Mouse (Mus musculus): Measurements from ENCODE around the gene Cenpm. TPM values are rescaled to one million over a fixed set of nuclear protein-coding genes. Genes with fewer than 3 reads are reported as not detected.

Gene Cenpm
- total RNA-seq, 2 experiments from 2014 or later: 11.6 to 50.7 TPM

DNA sequence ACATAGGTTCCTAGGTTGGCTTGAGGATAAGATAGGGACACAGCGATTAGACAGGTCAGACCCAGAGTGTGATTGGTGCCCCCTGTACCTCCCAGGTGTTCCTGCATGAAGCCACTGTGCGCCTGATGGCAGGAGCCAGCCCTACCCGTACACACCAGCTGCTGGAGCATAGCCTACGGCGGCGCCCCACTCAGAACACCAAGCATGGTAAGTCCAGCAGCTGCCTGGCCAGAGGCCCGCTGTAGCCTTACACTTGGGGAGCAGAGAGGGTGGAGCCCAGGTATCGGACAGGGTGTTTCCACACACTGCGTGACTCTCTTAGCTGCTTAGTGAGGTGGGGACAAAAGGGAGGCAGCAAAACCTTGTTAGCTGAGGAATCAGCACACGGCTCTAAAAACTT lies 41.5 kb downstream of the Cenpm start:
- no peak for ATAC-seq (replicated peaks; ENCODE audit: low FRiP score, poor library complexity, severe bottlenecking)

GRCm38 (mm10) chr15:82202086-82202485 lies 42.5 kb downstream of the Cenpm start:
- no peak for ATAC-seq (replicated peaks; ENCODE audit: low FRiP score, poor library complexity, severe bottlenecking)

DNA sequence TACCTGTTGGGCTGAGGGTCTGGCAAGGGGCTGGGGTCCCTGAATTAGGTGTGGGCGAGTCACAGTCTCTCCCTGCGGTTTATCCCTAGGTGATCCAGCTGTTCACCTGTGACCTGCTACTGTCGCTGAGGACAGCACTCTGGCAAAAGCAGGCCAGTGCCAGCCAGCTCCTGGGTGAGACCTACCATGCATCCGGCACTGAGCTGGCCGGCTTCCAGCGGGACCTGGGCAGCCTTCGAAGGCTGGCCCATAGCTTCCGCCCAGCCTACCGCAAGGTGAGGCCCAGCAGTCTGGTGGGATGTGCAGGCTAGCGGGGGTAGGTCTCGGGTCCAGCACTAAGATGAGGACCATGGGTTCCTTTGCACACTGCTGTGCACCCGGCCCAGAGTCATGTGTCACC lies 45.0 kb downstream of the Cenpm start:
- no peak for ATAC-seq (replicated peaks; ENCODE audit: low FRiP score, poor library complexity, severe bottlenecking)

DNA sequence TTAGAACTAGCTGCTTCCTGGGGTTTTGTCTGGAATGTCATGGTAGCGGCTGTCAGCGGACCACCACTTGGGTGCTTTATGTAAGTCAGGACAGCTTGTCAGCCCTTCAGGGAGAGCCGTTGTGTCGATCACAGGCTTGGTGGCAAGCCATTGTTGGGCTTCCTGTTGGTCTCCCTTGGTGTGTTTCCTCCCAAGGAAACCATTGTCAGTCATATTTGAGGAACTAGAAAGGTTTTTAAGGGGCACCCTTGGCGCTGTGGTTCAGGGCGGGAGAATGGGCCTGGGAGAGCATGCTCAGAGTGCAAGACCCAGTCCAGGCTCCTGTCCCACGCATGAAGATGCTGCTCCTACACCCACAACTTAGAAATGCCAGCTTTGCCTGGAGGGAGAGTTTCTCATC lies 46.2 kb downstream of the Cenpm start:
- ATAC-seq (replicated peaks; ENCODE audit: low FRiP score, poor library complexity, severe bottlenecking): no peak

DNA sequence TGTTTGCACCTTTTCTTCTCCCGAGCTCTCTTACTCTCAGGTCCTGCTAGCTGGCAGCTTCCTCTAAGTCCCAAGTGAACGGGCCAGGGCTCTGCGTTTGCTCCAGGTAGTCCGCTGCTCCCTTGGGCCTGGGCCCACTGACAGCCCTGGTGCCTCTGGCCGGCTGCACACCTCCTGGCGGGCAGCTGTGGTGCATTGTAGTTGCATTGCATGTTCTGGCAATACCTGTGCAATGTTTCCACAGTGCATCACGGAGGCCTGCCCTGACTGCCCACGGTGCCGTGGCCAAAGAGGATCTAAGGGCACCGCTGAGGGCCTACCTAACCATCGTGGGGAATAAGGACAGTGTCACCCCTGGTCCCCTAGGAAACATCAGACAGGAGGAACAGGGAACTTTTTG lies 46.6 kb downstream of the Cenpm start:
- no peak for ATAC-seq (replicated peaks; ENCODE audit: low FRiP score, poor library complexity, severe bottlenecking)

DNA sequence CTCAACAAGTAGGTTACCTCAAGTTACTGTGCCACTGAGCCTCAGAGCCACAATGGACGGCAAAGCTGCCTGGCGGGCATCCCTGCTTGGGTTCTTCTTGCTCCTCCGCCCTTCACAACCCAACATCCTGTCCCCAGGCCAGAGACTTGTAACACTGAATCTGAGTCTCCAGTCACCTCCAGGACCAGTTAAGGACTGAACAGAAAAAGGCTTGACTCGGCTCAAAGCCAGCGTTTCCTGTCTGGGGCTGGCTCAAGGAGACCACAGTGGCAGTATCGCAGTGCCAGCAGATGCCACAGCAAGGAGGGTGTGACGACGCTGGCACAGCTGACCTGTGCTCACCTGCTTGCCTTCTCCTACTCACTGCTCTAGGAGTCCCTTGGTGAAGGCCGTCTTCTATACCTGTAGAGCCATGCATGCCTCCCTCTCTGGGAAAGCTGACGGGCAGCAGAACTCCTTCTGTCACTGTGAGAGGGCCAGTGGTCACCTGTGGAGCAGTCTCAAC lies 47.2 kb downstream of the Cenpm start:
- no peak for ATAC-seq (replicated peaks; ENCODE audit: low FRiP score, poor library complexity, severe bottlenecking)

- ATAC-seq (replicated peaks; ENCODE audit: low FRiP score, poor library complexity, severe bottlenecking): no peak
These were observed 48.2 kb downstream of the Cenpm start for GRCm38 (mm10) chr15:82196300-82196699.

DNA sequence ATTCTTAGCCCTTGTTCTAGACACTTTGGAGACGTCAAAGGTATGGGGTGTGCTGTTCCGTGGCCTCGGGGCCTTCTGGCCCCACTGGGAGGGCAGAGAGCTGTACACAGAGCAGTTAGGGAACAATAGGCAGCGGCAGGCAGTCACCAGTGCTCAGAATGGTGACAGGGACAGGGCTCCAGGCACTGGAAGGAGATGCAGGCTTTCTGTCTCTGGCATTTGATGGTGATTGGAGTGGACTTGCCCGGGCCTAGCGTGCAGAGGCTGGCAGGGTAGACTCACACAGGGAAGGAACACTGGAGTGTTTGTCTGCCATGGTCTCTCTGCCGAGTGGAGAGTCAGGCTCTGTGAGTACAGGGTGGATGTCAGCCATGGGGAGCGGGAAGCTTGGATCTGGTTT lies 51.9 kb downstream of the Cenpm start:
- no peak for ATAC-seq (replicated peaks; ENCODE audit: low FRiP score, poor library complexity, severe bottlenecking)

- no peak for ATAC-seq (replicated peaks; ENCODE audit: low FRiP score, poor library complexity, severe bottlenecking)
These were observed 55.9 kb downstream of the Cenpm start for GRCm38 (mm10) chr15:82188481-82189240.

GRCm38 (mm10) chr15:82187924-82188323 lies 56.6 kb downstream of the Cenpm start:
- ATAC-seq (replicated peaks; ENCODE audit: low FRiP score, poor library complexity, severe bottlenecking): no peak

DNA sequence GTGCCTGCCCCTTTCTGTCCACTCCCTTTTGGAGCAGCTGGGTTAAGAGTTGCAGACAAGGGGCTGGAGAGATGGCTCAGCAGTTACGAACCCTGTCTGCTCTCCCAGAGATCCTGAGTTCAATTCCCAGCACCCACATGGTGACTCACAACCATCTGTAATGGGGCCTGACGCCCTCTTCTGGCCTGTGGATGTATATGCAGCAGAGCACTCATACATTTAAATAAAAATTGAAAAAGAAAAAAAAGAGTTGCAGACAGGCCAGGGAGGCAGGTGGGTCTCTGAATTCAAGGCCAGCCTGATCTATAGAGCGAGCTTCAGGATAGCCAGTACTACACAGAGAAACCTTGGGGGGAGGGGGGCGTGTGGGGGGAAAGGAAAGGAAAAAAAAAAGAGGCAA lies 57.1 kb downstream of the Cenpm start:
- no peak for ATAC-seq (replicated peaks; ENCODE audit: low FRiP score, poor library complexity, severe bottlenecking)

- 0 out of 2 replicates have a peak, but pooled peaks have one; percentile 8 for ATAC-seq (replicated peaks; ENCODE audit: low FRiP score, poor library complexity, severe bottlenecking)
These were observed 57.6 kb downstream of the Cenpm start for GRCm38 (mm10) chr15:82186931-82187330.

DNA sequence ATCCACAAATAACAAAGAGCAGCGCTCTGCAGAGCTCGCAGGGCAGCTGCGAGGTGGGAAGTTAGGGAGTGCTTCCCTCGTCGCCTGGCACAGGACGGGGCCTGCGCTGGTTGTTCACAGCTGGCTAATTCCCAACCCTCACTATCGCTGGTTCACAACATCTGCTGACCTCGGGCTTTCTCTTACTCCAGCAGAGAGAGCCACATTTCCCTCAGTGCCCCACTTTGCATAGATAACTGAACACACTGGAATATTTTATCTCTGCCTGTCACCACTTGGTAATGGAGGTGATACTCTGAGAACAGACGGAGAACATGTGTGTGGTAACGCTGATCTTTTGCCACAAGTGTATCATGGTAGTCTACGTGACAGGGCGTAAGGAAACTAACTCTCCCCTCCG lies 58.4 kb downstream of the Cenpm start:
- ATAC-seq (replicated peaks; ENCODE audit: low FRiP score, poor library complexity, severe bottlenecking): peak; percentile 64

- ATAC-seq (replicated peaks; ENCODE audit: low FRiP score, poor library complexity, severe bottlenecking): no peak
These were observed 59.3 kb downstream of the Cenpm start for GRCm38 (mm10) chr15:82185062-82185783.

DNA sequence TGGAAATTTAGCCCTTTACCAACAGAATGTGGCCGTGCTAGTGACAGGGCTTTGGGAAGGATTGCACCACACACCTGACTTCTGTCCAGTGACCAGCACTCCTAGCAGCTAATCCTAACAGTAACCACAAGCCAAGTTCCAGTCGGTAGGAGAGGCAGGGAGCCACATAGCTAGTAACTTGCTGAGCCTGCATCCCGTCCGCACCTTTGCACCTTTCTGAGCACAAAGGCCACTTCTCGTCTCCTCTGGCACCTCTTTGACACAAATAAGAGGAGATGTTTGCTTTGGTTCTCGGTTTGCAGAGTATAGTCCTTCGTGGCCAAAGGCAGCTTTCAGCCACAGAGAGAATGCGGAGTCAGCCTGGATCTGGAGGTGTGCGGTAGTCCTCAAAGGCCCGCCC lies 59.9 kb downstream of the Cenpm start:
- no peak for ATAC-seq (replicated peaks; ENCODE audit: low FRiP score, poor library complexity, severe bottlenecking)

DNA sequence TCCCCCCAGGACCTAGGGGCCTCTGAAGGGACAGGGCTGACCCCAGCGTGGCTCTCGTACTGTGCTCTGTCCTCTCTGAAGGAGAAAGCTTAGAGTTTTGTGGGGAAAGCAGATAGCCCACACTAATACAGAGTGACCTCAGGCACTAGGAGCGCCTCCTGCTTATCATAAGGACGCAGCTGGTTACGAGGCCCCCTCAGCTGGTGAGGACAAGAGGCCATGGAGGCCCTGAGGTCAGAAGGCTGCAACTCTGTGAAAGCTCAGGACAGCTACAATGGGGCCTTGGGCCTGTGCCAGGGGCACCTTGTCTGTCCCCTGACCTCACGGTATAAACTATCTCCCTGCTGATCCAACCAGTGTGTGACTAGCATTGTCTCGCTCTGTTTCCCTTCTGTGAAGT lies 60.4 kb downstream of the Cenpm start:
- ATAC-seq (replicated peaks; ENCODE audit: low FRiP score, poor library complexity, severe bottlenecking): peak; percentile 74

Other genes with a start within 250 kb of the Cenpm start
- gene Desi1, start 210.9 kb downstream of the Cenpm start, total RNA-seq (2015; ENCODE audit: low replicate concordance): 21.0 and 34.2 TPM in 2 replicates
- 7.9 and 10.7 TPM in 2 replicates for gene Desi1, start 210.9 kb downstream of the Cenpm start, total RNA-seq (2017; ENCODE audit: low replicate concordance)
- gene Snu13, start 197.2 kb downstream of the Cenpm start, total RNA-seq (2015; ENCODE audit: low replicate concordance): 62.7 and 97.3 TPM in 2 replicates
- 46.7 and 52.1 TPM in 2 replicates for gene Snu13, start 197.2 kb downstream of the Cenpm start, total RNA-seq (2017; ENCODE audit: low replicate concordance)
- not detected in 2 replicates for gene 4930407I10Rik, start 185.6 kb downstream of the Cenpm start, total RNA-seq (2015; ENCODE audit: low replicate concordance)
- gene 4930407I10Rik, start 185.6 kb downstream of the Cenpm start, total RNA-seq (2017; ENCODE audit: low replicate concordance): not detected in 2 replicates
- gene Mei1, start 174.8 kb downstream of the Cenpm start, total RNA-seq (2015; ENCODE audit: low replicate concordance): not detected in 2 replicates
- not detected in 2 replicates for gene Mei1, start 174.8 kb downstream of the Cenpm start, total RNA-seq (2017; ENCODE audit: low replicate concordance)
- gene Ccdc134, start 116.8 kb downstream of the Cenpm start, total RNA-seq (2015; ENCODE audit: low replicate concordance): 2.9 and 12.6 TPM in 2 replicates
- gene Ccdc134, start 116.8 kb downstream of the Cenpm start, total RNA-seq (2017; ENCODE audit: low replicate concordance): 5.5 and 5.8 TPM in 2 replicates
- gene Srebf2, start 97.6 kb downstream of the Cenpm start, total RNA-seq (2015; ENCODE audit: low replicate concordance): 40.7 and 42.9 TPM in 2 replicates
- gene Srebf2, start 97.6 kb downstream of the Cenpm start, total RNA-seq (2017; ENCODE audit: low replicate concordance): 36.2 and 43.0 TPM in 2 replicates
- not detected in 2 replicates for gene Shisa8, start 31.9 kb downstream of the Cenpm start, total RNA-seq (2015; ENCODE audit: low replicate concordance)
- not detected in 2 replicates for gene Shisa8, start 31.9 kb downstream of the Cenpm start, total RNA-seq (2017; ENCODE audit: low replicate concordance)
- gene Tnfrsf13c, start 20.4 kb downstream of the Cenpm start, total RNA-seq (2015; ENCODE audit: low replicate concordance): 13.4 and 15.5 TPM in 2 replicates
- 6.7 and 11.9 TPM in 2 replicates for gene Tnfrsf13c, start 20.4 kb downstream of the Cenpm start, total RNA-seq (2017; ENCODE audit: low replicate concordance)
- not detected in 2 replicates for gene 1500009C09Rik, start 7.6 kb upstream of the Cenpm start, total RNA-seq (2015; ENCODE audit: low replicate concordance)
- not detected in 2 replicates for gene 1500009C09Rik, start 7.6 kb upstream of the Cenpm start, total RNA-seq (2017; ENCODE audit: low replicate concordance)
- gene Sept3, start 30.1 kb upstream of the Cenpm start, total RNA-seq (2015; ENCODE audit: low replicate concordance): not detected in 2 replicates
- not detected in 2 replicates for gene Sept3, start 30.1 kb upstream of the Cenpm start, total RNA-seq (2017; ENCODE audit: low replicate concordance)
- not detected in 2 replicates for gene Wbp2nl, start 54.2 kb upstream of the Cenpm start, total RNA-seq (2015; ENCODE audit: low replicate concordance)
- not detected in 2 replicates for gene Wbp2nl, start 54.2 kb upstream of the Cenpm start, total RNA-seq (2017; ENCODE audit: low replicate concordance)
- 119 and 154 TPM in 2 replicates for gene Naga, start 94.2 kb upstream of the Cenpm start, total RNA-seq (2015; ENCODE audit: low replicate concordance)
- gene Naga, start 94.2 kb upstream of the Cenpm start, total RNA-seq (2017; ENCODE audit: low replicate concordance): 62.6 and 69.7 TPM in 2 replicates
- gene Pheta2, start 94.2 kb upstream of the Cenpm start, total RNA-seq (2015; ENCODE audit: low replicate concordance): 88.4 and 89.0 TPM in 2 replicates
- gene Pheta2, start 94.2 kb upstream of the Cenpm start, total RNA-seq (2017; ENCODE audit: low replicate concordance): 85.0 and 97.9 TPM in 2 replicates
- 137 and 202 TPM in 2 replicates for gene Smdt1, start 94.2 kb upstream of the Cenpm start, total RNA-seq (2015; ENCODE audit: low replicate concordance)
- gene Smdt1, start 94.2 kb upstream of the Cenpm start, total RNA-seq (2017; ENCODE audit: low replicate concordance): 52.8 and 71.0 TPM in 2 replicates
- 91.4 and 203 TPM in 2 replicates for gene Ndufa6, start 109.6 kb upstream of the Cenpm start, total RNA-seq (2015; ENCODE audit: low replicate concordance)
- gene Ndufa6, start 109.6 kb upstream of the Cenpm start, total RNA-seq (2017; ENCODE audit: low replicate concordance): 31.5 and 64.6 TPM in 2 replicates
- gene Cyp2d22, start 135.5 kb upstream of the Cenpm start, total RNA-seq (2015; ENCODE audit: low replicate concordance): not detected in 2 replicates
- not detected in 2 replicates for gene Cyp2d22, start 135.5 kb upstream of the Cenpm start, total RNA-seq (2017; ENCODE audit: low replicate concordance)
- not detected in 2 replicates for gene Cyp2d11, start 149.3 kb upstream of the Cenpm start, total RNA-seq (2015; ENCODE audit: low replicate concordance)
- not detected in 2 replicates for gene Cyp2d11, start 149.3 kb upstream of the Cenpm start, total RNA-seq (2017; ENCODE audit: low replicate concordance)
- gene Cyp2d10, start 162.4 kb upstream of the Cenpm start, total RNA-seq (2015; ENCODE audit: low replicate concordance): not detected in 2 replicates
- not detected in 2 replicates for gene Cyp2d10, start 162.4 kb upstream of the Cenpm start, total RNA-seq (2017; ENCODE audit: low replicate concordance)
- gene Cyp2d9, start 188.7 kb upstream of the Cenpm start, total RNA-seq (2015; ENCODE audit: low replicate concordance): not detected in 2 replicates
- gene Cyp2d9, start 188.7 kb upstream of the Cenpm start, total RNA-seq (2017; ENCODE audit: low replicate concordance): not detected in 2 replicates

Measured in erythroid progenitor cell, adult 5-6 weeks (primary cell).